Mouse (Mus musculus) midbrain, postnatal 0 days (tissue): ENCODE data around the gene Baz1b. TPM values are rescaled to one million over a fixed set of nuclear protein-coding genes. Genes with fewer than 3 reads are reported as not detected.

ENCODE experiments used
- ATAC-seq: fragments of 200-750 bp; cut with Nextera tagmentation; 2 replicates; pipeline ENCODE4 v1.8.0; 2017; ENCODE audit warnings: moderate number of reproducible peaks, mild to moderate bottlenecking, moderate TSS enrichment, moderate library complexity; ENCODE audit not compliant: low FRiP score
- DNase-seq: peaks from one replicate; pipeline ENCODE4 v3.0.0-alpha.2; 2015; ENCODE audit warnings: low spot score
- H3K27ac ChIP-seq: fragments of 300-500 bp; sonication (generic); 2 replicates; pipeline ENCODE4 v1.5.1; 2014; ENCODE audit warnings: low read depth, mild to moderate bottlenecking, low read length, mixed read lengths
- H3K27me3 ChIP-seq: fragments of 300-500 bp; sonication (generic); 2 replicates; pipeline ENCODE4 v1.6.1; 2014; ENCODE audit warnings: low read length, control low read depth, mixed read lengths; ENCODE audit not compliant: insufficient read depth
- H3K36me3 ChIP-seq: fragments of 300-500 bp; sonication (generic); 2 replicates; pipeline ENCODE4 v1.6.1; 2014; ENCODE audit warnings: low read length, control low read depth, mixed read lengths; ENCODE audit not compliant: insufficient read depth
- H3K4me1 ChIP-seq: fragments of 300-500 bp; sonication (generic); 2 replicates; pipeline ENCODE4 v1.6.1; 2014; ENCODE audit warnings: mild to moderate bottlenecking, control low read depth, antibody characterized with exemption, low read length, mixed read lengths; ENCODE audit not compliant: insufficient read depth
- H3K4me2 ChIP-seq: fragments of 300-500 bp; sonication (generic); 2 replicates; pipeline ENCODE4 v1.6.1; 2014; ENCODE audit warnings: low read depth, mild to moderate bottlenecking, low read length, mixed read lengths; ENCODE audit not compliant: poor library complexity, severe bottlenecking
- H3K4me3 ChIP-seq: fragments of 300-500 bp; sonication (generic); 2 replicates; pipeline ENCODE4 v1.5.1; 2014; ENCODE audit warnings: low read depth, mild to moderate bottlenecking, low read length, moderate library complexity
- H3K9ac ChIP-seq: fragments of 300-500 bp; sonication (generic); replicated peaks from 2 replicates; pipeline ENCODE4 v1.6.1; 2014; ENCODE audit warnings: mild to moderate bottlenecking, low read length, moderate library complexity, mixed read lengths; ENCODE audit not compliant: poor library complexity, severe bottlenecking
- H3K9me3 ChIP-seq: fragments of 300-500 bp; sonication (generic); 2 replicates; pipeline ENCODE4 v1.6.1; 2016; ENCODE audit warnings: low read length, control low read depth
- CTCF ChIP-seq: IDR thresholded peaks from 2 replicates; pipeline ENCODE4 v1.5.1; 2016; ENCODE audit warnings: antibody characterized with exemption, mild to moderate bottlenecking
- WGBS: fragments of 180-500 bp; shearing (Covaris S2); extraction: QIAGEN DNeasy Blood & Tissue Kit; methylation state at CpG from one replicate; pipeline ENCODE4 v1.1.7; 2014; 5-methylcytosine and 5-hydroxymethylcytosine counted together
- microRNA-seq: library from miRNA; unstranded; fragments of <30 nt; microRNA quantifications from one replicate; pipeline ENCODE4, GENCODE M21; 2016; ENCODE audit warnings: borderline number of aligned reads
- polyA plus RNA-seq: library from polyadenylated mRNA; unstranded; fragments of >200 nt; fragmentation: Nextera tagmentation; extraction: Ambion mirVana; gene quantifications from 2 replicates; pipeline ENCODE4 v1.2.1, GENCODE M21; 2015
- total RNA-seq: library from RNA; depleted of rRNA; stranded (reverse); fragments of >200 nt; gene quantifications from 2 replicates; pipeline ENCODE4 v1.2.3, GENCODE M21; 2014; rRNA removed

Gene Baz1b
- total and polyA plus RNA-seq, 2 experiments from 2014 or later, result 12.5 to 33.4 TPM

GRCm38 (mm10) chr5:135290703-135291102 lies 103.6 kb downstream of the Baz1b start:
- H3K4me2 ChIP-seq, result no peak overlapping the region
- H3K27me3 ChIP-seq, result no peaks in the 10 kb centered on the region; the same call in 1 of the 2 replicates
- H3K9me3 ChIP-seq, result no peaks in the 10 kb centered on the region
- no peaks in the 10 kb centered on the region for H3K36me3 ChIP-seq
- no peak for TF ChIP-seq CTCF
- DNase-seq (no peak), ATAC-seq (no peak)
- no peak overlapping the region for H3K4me3 ChIP-seq
- no peak overlapping the region for H3K9ac ChIP-seq
- no peak overlapping the region for H3K27ac ChIP-seq
- 85% methylated on average over 6 of the region's 6 CpGs for WGBS
- H3K4me1 ChIP-seq, result no peaks in the 10 kb centered on the region

- H3K27ac ChIP-seq, result no peak overlapping the region
- H3K9ac ChIP-seq, result no peak overlapping the region
- no peaks in the 10 kb centered on the region for H3K4me1 ChIP-seq
- no peak for TF ChIP-seq CTCF
- no peaks in the 10 kb centered on the region; the same call in 1 of the 2 replicates for H3K27me3 ChIP-seq
- ATAC-seq (no peak), DNase-seq (no peak)
- H3K4me3 ChIP-seq, result no peak overlapping the region
- no peaks in the 10 kb centered on the region for H3K9me3 ChIP-seq
- 49% methylated on average over 4 of the region's 4 CpGs for WGBS
- no peak overlapping the region for H3K4me2 ChIP-seq
- H3K36me3 ChIP-seq, result no peaks in the 10 kb centered on the region
These were observed 104.1 kb downstream of the Baz1b start for GRCm38 (mm10) chr5:135291193-135291592.

GRCm38 (mm10) chr5:135292001-135292400 lies 104.9 kb downstream of the Baz1b start:
- ATAC-seq (no peak), DNase-seq (no peak)
- H3K9me3 ChIP-seq, result no peaks in the 10 kb centered on the region
- no peak overlapping the region for H3K9ac ChIP-seq
- H3K4me2 ChIP-seq, result no peak overlapping the region
- H3K27ac ChIP-seq, result no peak overlapping the region
- H3K4me1 ChIP-seq, result no peaks in the 10 kb centered on the region
- no peak overlapping the region for H3K4me3 ChIP-seq
- H3K36me3 ChIP-seq, result no peaks in the 10 kb centered on the region
- no peak for TF ChIP-seq CTCF
- WGBS, result 87% methylated on average over 2 of the region's 2 CpGs
- no peaks in the 10 kb centered on the region; the same call in 1 of the 2 replicates for H3K27me3 ChIP-seq

Small RNA genes lying within 50 kb of the gene (microRNA-seq; reads per million reads assigned to microRNA genes)
- not detected for gene Gm25315

Other genes starting within 250 kb of the Baz1b start
- gene Cldn4, start 240.3 kb upstream of the Baz1b start, total RNA-seq, result 0.77 TPM in 1 of 2 replicates, not detected in the other
- not detected in 2 replicates for gene Cldn4, start 240.3 kb upstream of the Baz1b start, polyA plus RNA-seq
- 2.2 and 3.1 TPM in 2 replicates for gene Cldn3, start 201.1 kb upstream of the Baz1b start, total RNA-seq
- gene Cldn3, start 201.1 kb upstream of the Baz1b start, polyA plus RNA-seq, result 3.0 and 3.3 TPM in 2 replicates
- gene Abhd11, start 178.1 kb upstream of the Baz1b start, total RNA-seq, result 56.8 and 64.4 TPM in 2 replicates
- 85.3 and 85.6 TPM in 2 replicates for gene Abhd11, start 178.1 kb upstream of the Baz1b start, polyA plus RNA-seq
- 165 and 175 TPM in 2 replicates for gene Stx1a, start 163.8 kb upstream of the Baz1b start, total RNA-seq
- gene Stx1a, start 163.8 kb upstream of the Baz1b start, polyA plus RNA-seq, result 190 and 202 TPM in 2 replicates
- gene Dnajc30, start 123.1 kb upstream of the Baz1b start, total RNA-seq, result 13.5 and 21.4 TPM in 2 replicates
- gene Dnajc30, start 123.1 kb upstream of the Baz1b start, polyA plus RNA-seq, result 52.5 and 52.8 TPM in 2 replicates
- 48.3 and 49.9 TPM in 2 replicates for gene Bud23, start 122.3 kb upstream of the Baz1b start, total RNA-seq
- gene Bud23, start 122.3 kb upstream of the Baz1b start, polyA plus RNA-seq, result 63.6 and 65.5 TPM in 2 replicates
- 95.4 and 107 TPM in 2 replicates for gene Vps37d, start 109.0 kb upstream of the Baz1b start, total RNA-seq
- 31.2 and 32.0 TPM in 2 replicates for gene Vps37d, start 109.0 kb upstream of the Baz1b start, polyA plus RNA-seq
- gene Mlxipl, start 97.4 kb upstream of the Baz1b start, total RNA-seq, result 0.38 and 1.2 TPM in 2 replicates
- gene Mlxipl, start 97.4 kb upstream of the Baz1b start, polyA plus RNA-seq, result 0.79 and 1.2 TPM in 2 replicates
- gene Tbl2, start 37.6 kb upstream of the Baz1b start, total RNA-seq, result 28.6 and 62.9 TPM in 2 replicates
- 8.9 and 10.0 TPM in 2 replicates for gene Tbl2, start 37.6 kb upstream of the Baz1b start, polyA plus RNA-seq
- 20.0 and 33.2 TPM in 2 replicates for gene Bcl7b, start 19.0 kb upstream of the Baz1b start, total RNA-seq
- 39.2 and 39.7 TPM in 2 replicates for gene Bcl7b, start 19.0 kb upstream of the Baz1b start, polyA plus RNA-seq
- gene Fzd9, start 64.0 kb downstream of the Baz1b start, total RNA-seq, result 25.9 and 38.7 TPM in 2 replicates
- 14.6 and 14.9 TPM in 2 replicates for gene Fzd9, start 64.0 kb downstream of the Baz1b start, polyA plus RNA-seq
- 0.33 and 0.49 TPM in 2 replicates for gene Fkbp6, start 162.8 kb downstream of the Baz1b start, total RNA-seq
- 0.12 and 0.36 TPM in 2 replicates for gene Fkbp6, start 162.8 kb downstream of the Baz1b start, polyA plus RNA-seq
- gene Trim50, start 166.0 kb downstream of the Baz1b start, total RNA-seq, result not detected in 2 replicates
- gene Trim50, start 166.0 kb downstream of the Baz1b start, polyA plus RNA-seq, result not detected in 2 replicates
- gene Nsun5, start 182.7 kb downstream of the Baz1b start, total RNA-seq, result 24.5 and 24.8 TPM in 2 replicates
- gene Nsun5, start 182.7 kb downstream of the Baz1b start, polyA plus RNA-seq, result 16.8 and 19.0 TPM in 2 replicates
- 12.4 and 12.8 TPM in 2 replicates for gene Pom121, start 207.3 kb downstream of the Baz1b start, total RNA-seq
- 6.7 and 8.5 TPM in 2 replicates for gene Pom121, start 207.3 kb downstream of the Baz1b start, polyA plus RNA-seq